Mouse (Mus musculus) olfactory bulb, adult 2 months (tissue): Measurements from ENCODE around the gene Fsip1.

Source experiments
- CTCF ChIP-seq: fragments of 200-500 bp; IDR thresholded peaks from 2 replicates; pipeline ENCODE4 v1.5.1; 2012; ENCODE audit warnings: low read depth, mild to moderate bottlenecking, low read length, moderate library complexity; ENCODE audit not compliant: insufficient read depth
- POLR2A ChIP-seq: fragments of 200-500 bp; IDR thresholded peaks from 2 replicates; pipeline ENCODE4 v1.6.1; 2012; ENCODE audit warnings: mild to moderate bottlenecking, low read depth, low read length, moderate library complexity; ENCODE audit not compliant: insufficient read depth

GRCm38 (mm10) chr2:118293583-118293982, 36.8 kb upstream of the Fsip1 start:
- TF ChIP-seq POLR2A (no peak), CTCF (no peak)
